Mouse (Mus musculus) inflammation-experienced regulatory T-cells, adult 6 months (primary cell): Measurements from ENCODE around the gene Ncoa3. TPM values are rescaled to one million over a fixed set of nuclear protein-coding genes. Genes with fewer than 3 reads are reported as not detected.
A peak's percentile ranks its signal among the peaks of the same experiment; 100 is the strongest.

Source experiments
- ATAC-seq: one replicate; pipeline ENCODE4 v1.8.0; 2017
- polyA plus RNA-seq, 3 experiments: library from polyadenylated mRNA; unstranded; fragments of 100-300 nt; shearing (Covaris generic); gene quantifications; one replicate each; pipeline ENCODE4 v1.2.1; 2017

The Ncoa3 gene
- polyA plus RNA-seq, 3 experiments from 2014 or later: 36.0 to 74.1 (median 67.4) TPM

GRCm38 (mm10) chr2:166002429-166002828, 10.0 kb downstream of the Ncoa3 start:
- ATAC-seq: no peak

- no peak for ATAC-seq
These were observed 10.6 kb downstream of the Ncoa3 start for GRCm38 (mm10) chr2:166003004-166003403.

- ATAC-seq: no peak
These were observed 14.6 kb downstream of the Ncoa3 start for GRCm38 (mm10) chr2:166007046-166007445.

DNA sequence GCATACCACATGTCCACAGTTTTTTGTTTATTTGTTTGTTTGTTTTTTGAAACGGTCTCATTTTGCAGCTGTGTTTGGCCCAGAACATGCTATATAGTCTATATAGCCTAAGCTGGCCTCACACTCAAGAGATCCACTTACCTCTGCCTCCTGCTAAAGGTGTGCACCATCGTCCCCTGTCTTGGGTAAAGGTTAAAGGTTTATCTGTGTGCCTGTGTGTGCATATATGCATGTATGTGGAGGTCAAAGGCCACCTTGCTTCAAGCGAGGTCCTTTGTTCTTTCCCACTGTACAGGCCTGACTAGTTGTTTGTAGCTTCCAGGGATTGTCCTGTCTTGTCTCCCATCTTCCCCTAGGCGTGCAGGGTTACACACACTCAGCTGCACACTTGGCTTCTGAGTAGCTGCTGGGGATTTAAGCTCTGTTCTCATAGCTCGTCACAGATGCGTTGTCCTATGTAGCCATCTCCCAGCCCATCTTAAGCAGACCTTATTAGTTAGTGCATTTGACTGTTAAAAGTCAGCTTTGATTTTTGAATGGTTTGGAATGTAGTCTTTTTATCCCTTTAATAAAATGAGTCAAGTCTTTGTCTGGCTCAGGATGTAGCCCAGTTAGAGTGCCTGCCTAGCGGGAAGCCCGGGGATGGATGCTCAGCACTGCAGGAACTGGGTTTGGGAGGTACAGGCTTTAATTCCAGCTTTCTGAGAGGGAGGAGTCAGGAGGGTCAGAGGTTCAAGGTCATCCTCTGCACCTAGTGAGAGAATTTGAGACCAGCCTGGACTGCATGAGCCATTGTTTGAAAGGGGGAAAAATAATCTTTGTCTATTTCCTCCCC, 16.3 kb downstream of the Ncoa3 start:
- no peak for ATAC-seq

- no peak for ATAC-seq
These were observed 17.0 kb downstream of the Ncoa3 start for GRCm38 (mm10) chr2:166009393-166009947.

GRCm38 (mm10) chr2:166010321-166010720, 17.9 kb downstream of the Ncoa3 start:
- no peak for ATAC-seq

GRCm38 (mm10) chr2:166011422-166011821, 19.0 kb downstream of the Ncoa3 start:
- ATAC-seq: no peak

- no peak for ATAC-seq
These were observed 19.7 kb downstream of the Ncoa3 start for GRCm38 (mm10) chr2:166012145-166012544.

DNA sequence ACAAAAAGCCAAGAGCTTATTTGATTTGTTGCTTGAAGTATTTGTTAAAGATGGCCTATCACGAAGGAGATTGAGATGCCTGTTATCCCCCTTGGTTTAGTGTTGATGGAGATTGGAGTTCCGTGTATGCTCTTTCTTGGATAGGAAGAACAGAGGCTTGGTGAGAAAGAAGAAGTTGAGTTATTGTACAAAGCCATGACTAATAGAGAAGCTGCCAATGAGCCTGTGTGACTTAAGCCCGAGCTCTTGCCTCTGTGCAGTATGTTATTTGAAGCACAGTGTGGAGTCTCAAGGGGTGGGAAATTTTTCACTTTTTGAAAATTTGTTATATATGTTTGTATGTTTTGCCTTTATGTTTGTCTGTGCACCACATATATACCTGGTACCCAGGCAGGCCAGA, 26.3 kb downstream of the Ncoa3 start:
- no peak for ATAC-seq

DNA sequence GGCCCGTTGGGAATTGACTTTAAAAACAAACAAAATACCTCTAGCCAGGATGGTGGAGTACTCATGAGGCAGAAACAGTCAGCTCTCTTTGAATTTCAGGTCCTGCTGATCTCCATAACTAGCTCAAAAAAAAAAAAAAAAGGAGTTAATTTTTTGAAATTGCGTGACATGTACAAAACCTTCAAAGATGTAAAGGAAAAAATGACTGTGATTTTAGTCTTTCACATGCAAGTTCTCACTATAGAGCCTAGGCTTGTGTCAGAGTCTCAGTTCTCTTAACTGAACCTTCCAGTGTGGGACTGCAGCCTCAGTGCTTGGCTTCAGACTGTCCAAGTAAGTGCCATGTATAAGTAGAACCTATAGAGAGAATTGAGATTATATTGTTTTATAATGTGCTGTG, 27.6 kb downstream of the Ncoa3 start:
- no peak for ATAC-seq

DNA sequence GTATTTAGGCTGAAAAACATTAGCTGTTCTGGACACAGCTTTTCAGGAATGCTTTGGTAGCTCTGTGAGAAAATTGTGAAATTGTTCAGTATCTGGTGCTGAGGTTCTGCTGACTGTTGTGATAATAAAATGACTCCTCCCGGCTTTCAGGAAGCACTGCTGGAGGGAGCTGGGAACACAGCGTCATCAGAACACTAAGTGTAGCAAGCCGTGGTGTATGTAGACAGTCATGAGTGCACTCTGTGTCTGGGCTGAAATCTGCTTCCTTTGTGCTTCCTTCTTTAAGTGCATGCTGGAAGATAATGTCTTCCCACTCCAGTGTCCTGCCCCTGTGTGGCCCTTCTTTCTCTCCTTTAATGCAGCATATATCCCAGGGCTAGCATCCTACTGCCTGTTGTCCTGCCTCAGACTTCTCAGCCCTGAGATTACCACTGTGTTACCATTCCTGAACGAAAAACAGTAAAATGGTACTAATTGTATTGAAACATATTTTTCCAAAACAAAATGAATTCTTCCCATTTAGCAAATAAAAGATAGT, 28.7 kb downstream of the Ncoa3 start:
- ATAC-seq: no peak

DNA sequence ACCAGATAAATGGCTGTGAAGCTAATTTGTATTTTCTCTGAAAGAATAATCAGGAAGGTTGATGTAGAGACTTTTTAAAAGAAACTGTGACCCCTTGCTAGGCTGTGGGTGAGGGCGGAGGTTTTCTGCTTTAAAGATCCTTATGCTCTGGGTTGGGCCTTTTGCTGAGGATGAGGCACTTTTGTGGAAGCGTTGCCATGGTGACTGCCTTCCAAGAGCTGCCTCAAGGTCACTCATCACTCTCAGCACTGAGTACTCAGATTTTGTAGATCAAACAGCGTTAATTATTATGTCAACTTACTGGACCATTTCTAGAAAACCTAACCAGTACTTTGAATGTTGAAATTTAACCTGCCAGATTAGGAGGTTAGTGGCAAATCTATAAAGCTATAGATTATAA, 29.2 kb downstream of the Ncoa3 start:
- ATAC-seq: no peak

GRCm38 (mm10) chr2:166022327-166022726, 29.9 kb downstream of the Ncoa3 start:
- ATAC-seq: peak; percentile 81

DNA sequence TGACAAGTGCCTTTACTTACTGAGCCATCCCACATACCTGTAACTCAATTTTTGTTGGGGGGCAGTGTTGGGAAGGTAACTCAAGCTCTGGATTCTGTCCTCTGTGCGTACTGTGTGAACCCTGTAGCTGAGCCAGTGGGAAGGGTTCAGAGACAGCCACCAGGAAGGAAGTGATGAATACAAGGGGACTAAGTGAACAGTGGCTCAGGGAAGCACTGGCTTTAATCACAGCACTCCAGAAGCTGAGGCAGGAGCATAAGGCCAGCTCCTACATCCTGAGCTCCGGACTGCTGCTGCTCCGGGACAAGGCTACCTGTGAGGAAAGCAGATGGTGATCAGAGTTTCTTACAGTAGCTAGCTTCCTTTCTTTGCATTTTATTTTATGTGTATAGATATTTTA, 31.6 kb downstream of the Ncoa3 start:
- no peak for ATAC-seq

DNA sequence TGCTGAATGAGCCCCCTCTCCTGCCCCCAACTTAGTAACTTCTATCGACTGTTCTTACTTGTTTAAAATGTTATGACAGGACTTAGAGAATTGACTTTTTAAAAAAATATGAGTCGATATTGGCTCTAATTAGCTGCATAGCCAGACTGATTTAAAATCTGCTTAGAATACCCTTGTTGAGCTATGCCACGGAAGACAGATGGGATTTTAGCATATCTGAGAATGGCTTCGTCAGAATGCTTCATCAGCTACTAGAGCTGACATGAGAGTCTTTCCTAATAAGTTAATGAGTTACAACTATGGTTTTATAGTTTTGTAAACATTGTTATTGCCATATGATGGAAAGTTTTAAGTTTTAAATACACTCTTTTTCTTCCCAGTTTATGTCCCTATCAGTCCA, 32.2 kb downstream of the Ncoa3 start:
- no peak for ATAC-seq

DNA sequence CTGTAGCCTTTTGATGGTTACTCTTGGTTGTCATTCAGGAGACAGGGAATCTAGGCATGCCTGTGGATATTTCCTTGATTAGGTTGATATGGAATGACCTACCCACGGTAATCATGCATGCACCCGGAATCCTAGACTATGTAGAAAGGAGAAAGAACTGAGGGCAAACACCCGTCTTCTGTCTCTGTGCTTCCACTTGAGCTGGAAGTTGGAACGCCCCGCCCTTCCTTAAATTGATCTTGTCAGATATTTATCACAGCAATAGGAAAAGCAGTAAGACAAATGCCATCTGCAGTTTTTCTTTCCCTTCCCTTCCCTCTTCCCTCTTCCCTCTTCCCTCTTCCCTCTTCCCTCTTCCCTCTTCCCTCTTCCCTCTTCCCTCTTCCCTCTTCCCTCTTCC, 33.5 kb downstream of the Ncoa3 start:
- no peak for ATAC-seq

- no peak for ATAC-seq
These were observed 35.4 kb downstream of the Ncoa3 start for GRCm38 (mm10) chr2:166027834-166028233.

- ATAC-seq: no peak
These were observed 36.8 kb downstream of the Ncoa3 start for GRCm38 (mm10) chr2:166029232-166029631.

DNA sequence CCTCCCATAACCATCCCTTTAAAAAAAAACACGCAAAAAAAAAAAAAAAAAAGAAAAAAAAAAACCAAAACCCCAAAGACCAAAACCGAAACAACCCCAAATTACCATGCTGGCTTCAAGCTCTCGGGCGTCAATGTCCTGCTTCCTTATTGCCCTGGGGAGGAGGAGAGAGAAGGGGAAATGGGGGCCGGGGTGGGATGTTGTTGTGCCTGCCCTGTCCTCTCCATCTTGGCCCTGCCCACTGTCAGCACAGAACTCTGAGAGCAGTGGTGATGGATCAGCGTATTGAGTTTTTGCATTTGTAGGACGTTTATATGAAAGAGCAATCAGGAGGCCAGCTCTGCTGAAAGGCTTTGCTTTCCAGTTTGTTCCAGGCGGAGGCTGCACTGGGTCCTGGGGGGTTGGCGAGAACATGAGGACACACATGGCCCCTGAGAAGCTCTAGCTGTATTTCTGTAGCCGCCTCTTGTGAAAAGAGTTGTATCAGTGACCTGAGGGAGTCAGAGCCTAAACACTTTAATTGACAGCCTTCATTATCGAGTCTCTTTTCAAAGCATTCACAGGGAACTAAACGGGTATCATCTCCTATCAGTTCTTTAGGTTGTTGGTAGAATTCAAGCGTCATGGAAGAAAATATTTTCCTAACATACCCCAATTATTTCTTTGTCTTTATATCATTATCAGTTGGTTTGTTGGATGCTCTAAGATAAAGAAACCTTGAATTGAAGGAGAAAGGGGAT, 38.0 kb downstream of the Ncoa3 start:
- ATAC-seq: peak; percentile 49

- peak; percentile 69 for ATAC-seq
These were observed 38.9 kb downstream of the Ncoa3 start for GRCm38 (mm10) chr2:166031120-166031929.

DNA sequence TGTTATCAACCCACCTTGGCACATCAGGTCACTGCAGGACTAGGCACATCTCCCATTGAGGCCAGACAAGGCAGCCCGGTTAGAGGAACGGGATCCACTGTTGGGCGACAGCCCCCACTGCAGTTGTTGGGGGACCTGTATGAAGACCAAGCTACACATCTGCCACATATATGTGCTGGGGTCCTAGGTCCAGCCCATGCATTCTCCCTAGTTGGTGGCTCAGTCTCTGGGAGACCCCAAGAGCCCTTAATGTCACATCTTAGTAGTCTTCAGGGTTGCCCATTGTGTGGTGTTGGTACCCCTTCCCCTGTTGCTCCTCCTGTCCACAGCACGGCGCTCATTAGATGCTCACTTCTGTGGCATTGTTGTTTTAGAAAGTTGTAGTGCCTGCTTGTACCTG, 40.2 kb downstream of the Ncoa3 start:
- no peak for ATAC-seq

GRCm38 (mm10) chr2:166034967-166035490, 42.6 kb downstream of the Ncoa3 start:
- ATAC-seq: no peak
